Mouse (Mus musculus) G1E (cell line): Measurements from ENCODE around the gene Hand1. TPM values are rescaled to one million over a fixed set of nuclear protein-coding genes. Genes with fewer than 3 reads are reported as not detected.
"Not testable (repeated sequence)": the region's sequence is repeated elsewhere in the genome, so short reads cannot be mapped to it uniquely, and the experiment has no call there.

Experiments used
- ATAC-seq: 2 replicates; pipeline ENCODE4 v1.8.0; 2016; ENCODE audit warnings: mild to moderate bottlenecking; ENCODE audit not compliant: insufficient number of reproducible peaks, poor library complexity, low FRiP score, severe bottlenecking; ENCODE audit errors: extremely low read depth
- DNase-seq: peaks from one replicate; pipeline ENCODE4 v3.0.0; 2012; ENCODE audit warnings: low spot score
- H3K27me3 ChIP-seq: 2 replicates; pipeline ENCODE4 v1.6.1; 2012; ENCODE audit warnings: mild to moderate bottlenecking, low read length, inconsistent platforms; ENCODE audit not compliant: insufficient read depth
- H3K36me3 ChIP-seq: replicated peaks from 2 replicates; pipeline ENCODE3; 2012; ENCODE audit warnings: mild to moderate bottlenecking, inconsistent platforms
- H3K4me1 ChIP-seq: 2 replicates; pipeline ENCODE4 v1.6.1; 2012; ENCODE audit warnings: low read depth, low read length, inconsistent platforms, mixed read lengths; ENCODE audit not compliant: insufficient read depth
- H3K4me3 ChIP-seq: 2 replicates; pipeline ENCODE4 v1.5.1; 2012; ENCODE audit warnings: low read depth, mild to moderate bottlenecking, inconsistent platforms, low read length, moderate library complexity, mixed read lengths
- H3K9me3 ChIP-seq: replicated peaks from 2 replicates; pipeline ENCODE4 v1.6.1; 2012; ENCODE audit warnings: inconsistent platforms
- CTCF ChIP-seq: IDR thresholded peaks from 2 replicates; pipeline ENCODE4 v1.5.1; 2012; ENCODE audit warnings: low read depth, low read length, inconsistent platforms, mixed read lengths
- GATA1 ChIP-seq: IDR thresholded peaks from 2 replicates; pipeline ENCODE4 v1.6.1; 2012; ENCODE audit warnings: borderline replicate concordance, low read length, inconsistent platforms, mixed read lengths
- GATA2 ChIP-seq: IDR thresholded peaks from 2 replicates; pipeline ENCODE4 v1.6.1; 2012; ENCODE audit warnings: low read depth, low read length, inconsistent platforms, borderline replicate concordance
- POLR2AphosphoS5 ChIP-seq: IDR thresholded peaks from 2 replicates; pipeline ENCODE4 v1.6.1; 2012; ENCODE audit warnings: low read depth, low read length, inconsistent platforms; ENCODE audit not compliant: insufficient replicate concordance
- TAL1 ChIP-seq: conservative IDR thresholded peaks from 2 replicates; pipeline ENCODE4 v1.6.1; 2012; ENCODE audit warnings: low read depth, low read length, inconsistent platforms, mixed read lengths
- polyA plus RNA-seq: library from polyadenylated mRNA; stranded (reverse); fragments of >175 nt; gene quantifications from 2 replicates; pipeline ENCODE4 v1.2.3, GENCODE M21; 2012
- total RNA-seq, 2 experiments: library from RNA; stranded (forward) in 1 of 2; stranded (reverse) in 1 of 2; fragments of 200-1000 nt in 1 of 2; fragments of >200 nt in 1 of 2; fragmentation: Nextera tagmentation in 1 of 2; gene quantifications; 2 replicates each; pipeline ENCODE4 v1.2.3; 2014 to 2017

The Hand1 gene
- total and polyA plus RNA-seq, 3 experiments, result not detected

DNA sequence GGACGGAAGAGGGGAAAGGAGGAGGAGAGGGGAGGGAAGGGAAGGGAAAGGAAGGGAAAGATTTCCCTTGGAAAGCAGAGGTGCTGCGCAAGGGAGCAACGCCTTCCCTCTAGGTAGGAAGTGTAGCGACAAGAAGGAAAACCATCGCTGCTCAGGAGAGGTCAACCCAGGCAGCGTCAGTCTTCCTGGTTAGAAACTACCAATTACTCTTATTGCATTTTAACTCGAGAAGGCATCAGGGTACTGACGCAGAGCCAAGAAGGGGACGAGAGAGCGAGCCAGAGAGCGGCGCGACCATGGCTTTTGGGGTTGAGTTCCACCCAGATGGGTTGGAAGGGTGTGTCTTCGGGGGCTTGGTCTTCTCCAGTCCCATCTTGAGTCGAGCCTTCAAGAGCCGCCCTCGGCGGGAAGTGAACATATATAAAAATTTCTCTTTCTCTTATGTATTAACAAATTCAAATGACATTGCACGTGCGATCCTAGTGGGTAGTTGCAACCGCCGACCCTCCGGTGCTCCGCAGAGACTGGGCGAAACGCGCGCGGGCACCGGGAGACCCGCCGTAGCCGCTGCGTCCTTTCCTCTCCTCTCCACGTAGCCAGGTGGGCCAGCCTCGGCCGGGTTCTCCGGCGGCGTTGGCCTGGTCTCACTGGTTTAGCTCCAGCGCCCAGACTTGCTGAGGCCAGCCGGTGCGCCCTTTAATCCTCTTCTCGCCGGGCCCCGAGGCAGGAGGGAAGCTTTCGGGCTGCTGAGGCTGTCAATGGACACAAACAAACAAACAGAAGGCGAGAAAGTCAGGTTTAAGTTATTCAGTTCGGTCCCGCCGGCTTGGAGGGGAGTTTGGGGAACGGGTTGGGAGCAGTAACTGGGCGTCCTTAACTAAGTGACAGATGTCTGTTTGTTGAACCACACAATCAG lies 3.4 kb downstream of the Hand1 start:
- no peaks in the 10 kb centered on the region for H3K36me3 ChIP-seq
- ATAC-seq (no peak), DNase-seq (no peak)
- no peaks in the 10 kb centered on the region; the same call in 1 of the 2 replicates for H3K4me1 ChIP-seq
- TF ChIP-seq CTCF, result no peak
- TF ChIP-seq GATA1, result no peak
- TF ChIP-seq GATA2, result no peak
- TF ChIP-seq TAL1, result no peak
- no peak for TF ChIP-seq POLR2AphosphoS5
- no peaks in the 10 kb centered on the region for H3K9me3 ChIP-seq
- no peak overlapping the region for H3K4me3 ChIP-seq
- H3K27me3 ChIP-seq, result peaks cover 59% of the 10 kb centered on the region

DNA sequence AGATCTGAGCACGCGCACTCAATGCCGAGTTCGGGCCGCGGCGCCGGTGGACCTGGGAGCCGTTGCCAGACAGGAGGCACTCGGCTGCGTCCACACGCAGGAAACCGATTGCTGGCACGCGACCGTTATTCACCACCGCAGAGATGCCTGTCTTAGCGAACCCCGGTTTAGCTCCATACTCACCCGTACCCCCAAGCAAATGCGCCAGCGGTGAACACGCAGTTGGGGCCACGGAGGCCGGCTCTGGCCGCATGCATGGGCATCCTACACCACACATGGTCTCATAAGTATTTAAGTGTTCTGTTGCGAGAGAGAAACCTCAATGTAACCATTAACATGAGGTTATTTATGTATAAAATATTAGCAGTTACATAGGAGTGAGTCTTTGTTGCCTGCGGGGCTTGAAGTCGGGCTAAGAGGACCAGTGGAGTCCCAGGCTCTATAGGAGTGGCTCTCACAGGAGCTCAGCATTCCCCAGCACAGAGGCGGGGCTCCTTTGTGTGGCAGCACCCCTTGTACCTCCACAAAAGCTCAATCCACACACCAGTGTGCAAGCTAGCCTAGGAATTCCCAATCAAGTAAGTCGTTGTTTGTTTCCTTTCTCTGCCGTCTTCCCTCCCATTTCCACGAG lies 4.6 kb downstream of the Hand1 start:
- no peak for DNase-seq
- Histone ChIP-seq H3K27me3 (peaks cover 53% of the 10 kb centered on the region), H3K9me3 (no peaks in the 10 kb centered on the region), H3K36me3 (no peaks in the 10 kb centered on the region), H3K4me3 (no peak overlapping the region), H3K4me1 (peaks cover 8% of the 10 kb centered on the region)
- TF ChIP-seq GATA2 (no peak), TAL1 (no peak), GATA1 (no peak), POLR2AphosphoS5 (no peak), CTCF (no peak)
- no peak for ATAC-seq

DNA sequence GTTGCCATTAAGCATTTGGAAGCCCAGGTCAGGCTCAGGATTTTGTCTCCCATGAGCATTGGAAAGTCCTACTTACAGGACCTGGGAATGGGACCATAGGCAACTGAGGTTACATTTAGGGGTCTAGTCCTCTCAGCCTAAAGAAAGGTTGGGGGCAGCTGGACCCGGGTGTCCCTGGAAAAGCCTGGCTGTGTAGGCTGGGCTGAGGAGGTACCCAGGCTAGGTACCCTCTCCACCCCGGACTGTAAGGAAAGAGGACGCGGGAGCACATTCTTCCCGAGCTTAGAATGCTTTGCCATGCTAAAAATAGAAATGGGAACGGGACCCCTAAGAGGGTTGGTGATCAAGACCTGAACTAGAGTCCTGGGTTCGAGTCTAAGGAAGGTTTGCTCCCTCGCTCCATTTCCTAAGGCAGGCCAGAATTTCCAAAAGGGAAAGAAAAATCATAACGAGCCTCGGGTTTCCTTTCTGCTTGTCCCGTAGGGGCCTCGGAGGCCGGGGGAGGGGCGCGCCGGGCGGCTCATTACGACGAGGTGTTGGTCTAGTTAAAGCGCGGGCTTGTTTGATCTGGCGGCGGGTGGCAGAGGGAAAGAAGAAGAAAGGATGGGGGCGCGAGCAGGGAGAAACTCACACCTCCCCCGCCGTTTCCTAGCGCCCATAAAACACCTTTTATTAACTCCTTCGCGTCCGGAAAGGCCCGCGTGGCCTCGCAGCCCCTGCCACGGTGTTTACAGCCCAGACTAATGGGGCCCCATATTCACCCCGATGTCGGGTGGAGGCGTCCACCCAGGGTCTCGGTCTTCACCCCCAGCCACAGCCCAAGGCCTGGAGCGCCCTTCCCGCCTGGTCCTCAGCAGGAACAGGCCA lies 5.3 kb downstream of the Hand1 start:
- Histone ChIP-seq H3K36me3 (no peaks in the 10 kb centered on the region), H3K27me3 (peaks cover 47% of the 10 kb centered on the region), H3K4me3 (no peak overlapping the region), H3K4me1 (peaks cover 8% of the 10 kb centered on the region), H3K9me3 (no peaks in the 10 kb centered on the region)
- no peak for ATAC-seq
- no peak for TF ChIP-seq POLR2AphosphoS5
- no peak for TF ChIP-seq TAL1
- no peak for TF ChIP-seq CTCF
- TF ChIP-seq GATA2, result no peak
- no peak for DNase-seq

GRCm38 (mm10) chr11:57825234-57825633 lies 7.4 kb downstream of the Hand1 start:
- H3K36me3 ChIP-seq, H3K4me1 ChIP-seq, H3K9me3 ChIP-seq, DNase-seq, ATAC-seq, H3K4me3 ChIP-seq: not testable (repeated sequence)
- peaks cover 35% of the 10 kb centered on the region for H3K27me3 ChIP-seq

DNA sequence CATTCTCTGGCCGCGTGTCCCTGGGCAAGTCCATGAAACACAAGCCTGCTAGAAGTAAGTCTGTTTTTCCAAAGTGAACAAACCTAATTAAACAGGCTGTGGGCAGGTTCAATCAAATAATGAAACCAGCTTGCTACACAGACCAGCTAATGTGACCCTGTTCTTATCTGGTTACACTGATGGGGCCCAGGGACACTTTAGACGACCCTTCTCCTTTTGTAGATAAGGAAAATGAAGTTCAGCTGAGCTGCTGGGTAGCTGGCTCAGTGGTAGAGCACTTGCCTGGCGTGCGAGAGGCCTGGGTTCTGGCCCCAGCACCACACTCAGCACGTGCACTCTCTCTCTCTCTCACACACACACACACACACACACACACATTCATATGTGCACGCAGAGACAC lies 8.9 kb downstream of the Hand1 start:
- Histone ChIP-seq H3K36me3 (no peaks in the 10 kb centered on the region), H3K9me3 (no peaks in the 10 kb centered on the region), H3K4me3 (no peak overlapping the region), H3K27me3 (peaks cover 22% of the 10 kb centered on the region), H3K4me1 (peaks cover 10% of the 10 kb centered on the region)
- no peak for TF ChIP-seq CTCF
- no peak for TF ChIP-seq TAL1
- no peak for TF ChIP-seq GATA2
- no peak for TF ChIP-seq POLR2AphosphoS5
- TF ChIP-seq GATA1, result no peak
- no peak for ATAC-seq
- DNase-seq, result no peak

GRCm38 (mm10) chr11:57823159-57823558 lies 9.5 kb downstream of the Hand1 start:
- Histone ChIP-seq H3K27me3 (peaks cover 21% of the 10 kb centered on the region), H3K4me1 (peaks cover 10% of the 10 kb centered on the region)
- not testable (repeated sequence) for ATAC-seq, DNase-seq, H3K4me3 ChIP-seq, H3K36me3 ChIP-seq, H3K9me3 ChIP-seq
